Mouse (Mus musculus): ENCODE data around the gene Kcnj12.
A peak's percentile ranks its signal among the peaks of the same experiment; 100 is the strongest.

GRCm38 (mm10) chr11:61091192-61091591 is 68.8 kb downstream of the Kcnj12 start:
- TF ChIP-seq POLR2A (IDR thresholded peaks at IDR 0.05; ENCODE audit: insufficient read length, low read depth): no peak
- TF ChIP-seq MYOD1 (IDR thresholded peaks at IDR 0.05; ENCODE audit: control insufficient read depth in 1 of 3, insufficient read length in 2 of 3, low read depth in 2 of 3): peak in 1 of 3 experiments; percentile 37
- no peak for TF ChIP-seq POLR2AphosphoS2 (IDR thresholded peaks at IDR 0.05; ENCODE audit: insufficient read length, low read depth)
- no peak for TF ChIP-seq E2F4 (IDR thresholded peaks at IDR 0.05; ENCODE audit: insufficient read depth)
- no peak for TF ChIP-seq MAX (IDR thresholded peaks at IDR 0.05; ENCODE audit: low read depth)
- TF ChIP-seq USF1 (IDR thresholded peaks at IDR 0.05; ENCODE audit: low read depth): no peak
